Mouse (Mus musculus): Measurements from ENCODE around the gene Lrrc8d.

DNA sequence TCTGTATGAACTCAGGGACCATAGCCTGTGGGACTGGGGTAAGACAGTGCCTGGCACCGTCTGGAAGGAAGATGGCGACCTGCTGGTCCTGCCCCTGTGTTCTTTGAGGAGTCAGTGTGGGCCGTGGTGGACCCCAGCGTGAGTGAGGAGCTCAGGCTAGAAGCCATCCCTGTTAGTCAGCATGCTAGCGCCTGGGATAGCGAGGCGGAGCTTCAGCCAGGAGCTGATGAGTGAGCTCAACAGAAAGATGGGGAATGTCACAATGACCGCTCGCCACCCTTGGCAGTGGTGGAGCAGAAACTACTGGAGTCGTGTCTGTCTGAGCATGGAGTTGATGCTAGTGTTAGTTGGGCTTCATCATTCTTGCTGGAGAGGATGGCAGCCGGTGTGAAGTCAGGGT is 109.3 kb downstream of the Lrrc8d start:
- TF ChIP-seq CTCF (IDR thresholded peaks at IDR 0.05; ENCODE audit: borderline replicate concordance, insufficient read depth, low read length) (no peak), POLR2A (IDR thresholded peaks at IDR 0.05; ENCODE audit: low read depth, low read length) (no peak)

Measured in embryonic fibroblast, embryonic 13.5 days (primary cell).